Mouse (Mus musculus) liver, postnatal 0 days (tissue): ENCODE measurements around the gene C1qtnf3. TPM values are rescaled to one million over a fixed set of nuclear protein-coding genes. Genes with fewer than 3 reads are reported as not detected.

Experiments used
- ATAC-seq: fragments of 200-750 bp; cut with Nextera tagmentation; 2 replicates; pipeline ENCODE4 v1.8.0; 2017; ENCODE audit warnings: mild to moderate bottlenecking, moderate library complexity
- DNase-seq: peaks from one replicate; pipeline ENCODE4 v3.0.0-alpha.2; 2016
- H3K27ac ChIP-seq: fragments of 300-500 bp; sonication (generic); 2 replicates; pipeline ENCODE4 v1.5.1; 2014; ENCODE audit warnings: antibody characterized with exemption, moderate library complexity, mild to moderate bottlenecking, low read depth
- H3K27me3 ChIP-seq: fragments of 300-500 bp; sonication (generic); 2 replicates; pipeline ENCODE4 v1.6.1; 2014; ENCODE audit warnings: low read length, control low read depth, mixed read lengths; ENCODE audit not compliant: insufficient read depth
- H3K36me3 ChIP-seq: fragments of 300-500 bp; sonication (generic); replicated peaks from 2 replicates; pipeline ENCODE4 v1.6.1; 2014; ENCODE audit warnings: mild to moderate bottlenecking, control low read depth, low read length, moderate library complexity, mixed read lengths; ENCODE audit not compliant: insufficient read depth
- H3K4me1 ChIP-seq: fragments of 300-500 bp; sonication (generic); 2 replicates; pipeline ENCODE4 v1.6.1; 2014; ENCODE audit warnings: antibody characterized with exemption, mild to moderate bottlenecking, control low read depth; ENCODE audit not compliant: insufficient read depth
- H3K4me2 ChIP-seq: fragments of 300-500 bp; sonication (generic); 2 replicates; pipeline ENCODE4 v1.6.1; 2014; ENCODE audit warnings: low read depth, mild to moderate bottlenecking, low read length, moderate library complexity, mixed read lengths
- H3K4me3 ChIP-seq: fragments of 300-500 bp; sonication (generic); 2 replicates; pipeline ENCODE4 v1.5.1; 2014; ENCODE audit warnings: low read depth, low read length
- H3K9ac ChIP-seq: fragments of 300-500 bp; sonication (generic); replicated peaks from 2 replicates; pipeline ENCODE4 v1.6.1; 2014; ENCODE audit warnings: mild to moderate bottlenecking, moderate library complexity
- H3K9me3 ChIP-seq: fragments of 300-500 bp; sonication (generic); 2 replicates; pipeline ENCODE4 v1.6.1; 2016; ENCODE audit warnings: mild to moderate bottlenecking, control low read depth, low read length, mixed read lengths
- CTCF ChIP-seq: sonication (generic); IDR thresholded peaks from 2 replicates; pipeline ENCODE4 v1.5.1; 2016; ENCODE audit warnings: antibody characterized with exemption, low read depth
- EP300 ChIP-seq: IDR thresholded peaks from 2 replicates; pipeline ENCODE4 v1.6.1; 2016; ENCODE audit warnings: antibody characterized with exemption, low read depth, mild to moderate bottlenecking
- WGBS: fragments of 180-500 bp; shearing (Covaris S2); extraction: QIAGEN DNeasy Blood & Tissue Kit; methylation state at CpG from one replicate; pipeline ENCODE4 v1.1.7; 2014; ENCODE audit not compliant: insufficient replicate concordance; 5-methylcytosine and 5-hydroxymethylcytosine counted together
- polyA plus RNA-seq: library from polyadenylated mRNA; unstranded; fragments of >200 nt; fragmentation: Nextera tagmentation; extraction: Ambion mirVana; gene quantifications from 2 replicates; pipeline ENCODE4 v1.2.1, GENCODE M21; 2015

The C1qtnf3 gene
- polyA plus RNA-seq, 1 experiment from 2014 or later = 0.14 TPM

- ATAC-seq (no peak), DNase-seq (no peak)
- Histone ChIP-seq H3K27ac (no peak overlapping the region), H3K4me2 (no peak overlapping the region), H3K36me3 (no peaks in the 10 kb centered on the region), H3K4me1 (no peaks in the 10 kb centered on the region), H3K4me3 (no peak overlapping the region), H3K9ac (no peak overlapping the region), H3K9me3 (no peaks in the 10 kb centered on the region), H3K27me3 (no peaks in the 10 kb centered on the region)
- WGBS = 73% methylated on average over 15 of the region's 15 CpGs
- TF ChIP-seq EP300 = no peak
- TF ChIP-seq CTCF = no peak
Measured at GRCm38 (mm10) chr15:10940148-10941108, 11.7 kb upstream of the C1qtnf3 start.

GRCm38 (mm10) chr15:10941901-10942300 is 10.2 kb upstream of the C1qtnf3 start:
- DNase-seq (no peak), ATAC-seq (no peak)
- Histone ChIP-seq H3K4me2 (no peak overlapping the region), H3K9me3 (no peaks in the 10 kb centered on the region), H3K9ac (no peak overlapping the region), H3K4me1 (no peaks in the 10 kb centered on the region), H3K27ac (no peak overlapping the region), H3K27me3 (no peaks in the 10 kb centered on the region), H3K4me3 (no peak overlapping the region), H3K36me3 (no peaks in the 10 kb centered on the region)
- 80% methylated on average over 6 of the region's 6 CpGs for WGBS
- no peak for TF ChIP-seq CTCF
- TF ChIP-seq EP300 = no peak

- ATAC-seq (peak; percentile 29; the same call in 1 of the 2 replicates), DNase-seq (no peak)
- no peaks in the 10 kb centered on the region for H3K36me3 ChIP-seq
- H3K27me3 ChIP-seq = no peaks in the 10 kb centered on the region
- no peak overlapping the region for H3K27ac ChIP-seq
- H3K4me3 ChIP-seq = no peak overlapping the region
- no peak overlapping the region for H3K4me2 ChIP-seq
- 59% methylated on average over 1 of the region's 1 CpGs for WGBS
- H3K9me3 ChIP-seq = no peaks in the 10 kb centered on the region
- 0 out of 2 replicates have a peak, but pooled peaks cover 5% of the 10 kb centered on the region for H3K4me1 ChIP-seq
- no peak overlapping the region for H3K9ac ChIP-seq
- TF ChIP-seq CTCF (no peak), EP300 (no peak)
Measured at GRCm38 (mm10) chr15:10947852-10948251, 4.3 kb upstream of the C1qtnf3 start.

- TF ChIP-seq CTCF (no peak), EP300 (no peak)
- Histone ChIP-seq H3K27ac (no peak overlapping the region), H3K9me3 (no peaks in the 10 kb centered on the region), H3K36me3 (no peaks in the 10 kb centered on the region), H3K9ac (no peak overlapping the region), H3K4me2 (no peak overlapping the region), H3K27me3 (no peaks in the 10 kb centered on the region), H3K4me1 (peaks cover 16% of the 10 kb centered on the region), H3K4me3 (no peak overlapping the region)
- 50% methylated on average over 4 of the region's 4 CpGs for WGBS
- no peak for ATAC-seq
- no peak for DNase-seq
Measured at GRCm38 (mm10) chr15:10952760-10953305, 701 bp downstream of the C1qtnf3 start.

- H3K4me1 ChIP-seq = peaks cover 19% of the 10 kb centered on the region
- WGBS = 40% methylated on average over 1 of the region's 1 CpGs
- DNase-seq (no peak), ATAC-seq (no peak)
- no peak overlapping the region for H3K4me2 ChIP-seq
- H3K27me3 ChIP-seq = no peaks in the 10 kb centered on the region
- H3K4me3 ChIP-seq = no peak overlapping the region
- TF ChIP-seq CTCF (no peak), EP300 (no peak)
- H3K36me3 ChIP-seq = no peaks in the 10 kb centered on the region
- no peaks in the 10 kb centered on the region for H3K9me3 ChIP-seq
- H3K9ac ChIP-seq = no peak overlapping the region
- no peak overlapping the region for H3K27ac ChIP-seq
Measured at GRCm38 (mm10) chr15:10953465-10953864, 1.3 kb downstream of the C1qtnf3 start.

GRCm38 (mm10) chr15:10954381-10955016 is 2.4 kb downstream of the C1qtnf3 start:
- H3K9me3 ChIP-seq = no peaks in the 10 kb centered on the region
- DNase-seq = no peak
- H3K4me3 ChIP-seq = no peak overlapping the region
- H3K4me2 ChIP-seq = peak overlapping the region; percentile 45; the same call in 1 of the 2 replicates
- peak; percentile 35 for ATAC-seq
- no peak for TF ChIP-seq EP300
- TF ChIP-seq CTCF = no peak
- no peaks in the 10 kb centered on the region for H3K27me3 ChIP-seq
- peaks cover 19% of the 10 kb centered on the region for H3K4me1 ChIP-seq
- H3K36me3 ChIP-seq = no peaks in the 10 kb centered on the region
- peak overlapping the region; percentile 80 for H3K27ac ChIP-seq
- H3K9ac ChIP-seq = no peak overlapping the region
- WGBS = 58% methylated on average over 6 of the region's 6 CpGs
